Mouse (Mus musculus) liver, postnatal 0 days (tissue): Measurements from ENCODE around the gene Smarcd1.

Experiments
- CTCF ChIP-seq: sonication (generic); IDR thresholded peaks from 2 replicates; pipeline ENCODE4 v1.5.1; 2016; ENCODE audit warnings: antibody characterized with exemption, low read depth
- EP300 ChIP-seq: IDR thresholded peaks from 2 replicates; pipeline ENCODE4 v1.6.1; 2016; ENCODE audit warnings: antibody characterized with exemption, low read depth, mild to moderate bottlenecking

- TF ChIP-seq CTCF: no peak
- no peak for TF ChIP-seq EP300
These were observed 11.6 kb downstream of the Smarcd1 start for GRCm38 (mm10) chr15:99713569-99713968.
